Mouse (Mus musculus): ENCODE measurements around the gene Syngr1. TPM values are rescaled to one million over a fixed set of nuclear protein-coding genes. Genes with fewer than 3 reads are reported as not detected.

The Syngr1 gene
- polyA plus RNA-seq, 1 experiment from 2014 or later: 10.3 TPM

DNA sequence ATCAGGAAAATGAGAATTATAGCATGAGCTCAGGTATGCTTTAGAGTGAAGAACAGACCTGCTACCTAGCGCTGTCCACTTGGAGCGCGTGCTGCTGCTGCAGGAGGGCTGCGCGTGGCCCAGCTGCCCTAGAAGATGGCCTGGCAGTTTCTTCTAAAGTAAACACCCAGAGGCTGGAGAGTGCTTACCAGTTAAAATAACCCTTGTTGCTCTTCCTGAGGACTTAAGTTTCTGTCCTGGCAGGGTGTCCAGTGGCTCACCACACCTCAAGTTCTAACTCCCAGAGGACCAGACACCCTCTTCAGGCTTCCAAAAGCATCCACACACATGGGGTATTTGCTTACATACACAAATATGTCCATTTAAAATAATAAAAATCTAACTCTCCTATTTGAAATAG lies 54.3 kb downstream of the Syngr1 start:
- no peak overlapping the region for H3K4me2 ChIP-seq (ENCODE audit: low read depth, low read length)
- H3K9me3 ChIP-seq (ENCODE audit: low read length): no peaks in the 10 kb centered on the region
- TF ChIP-seq EP300 (IDR thresholded peaks at IDR 0.05; ENCODE audit: low read depth): no peak
- no peak for TF ChIP-seq CTCF (IDR thresholded peaks at IDR 0.05; ENCODE audit: low read depth)
- DNase-seq (no peak), ATAC-seq (no peak)
- H3K27me3 ChIP-seq (ENCODE audit: insufficient read depth, low read length): no peaks in the 10 kb centered on the region
- H3K4me1 ChIP-seq (ENCODE audit: insufficient read depth): no peaks in the 10 kb centered on the region
- no peak overlapping the region for H3K9ac ChIP-seq (replicated peaks)
- H3K27ac ChIP-seq (ENCODE audit: low read depth): no peak overlapping the region
- H3K4me3 ChIP-seq (ENCODE audit: low read depth, low read length): no peak overlapping the region
- H3K36me3 ChIP-seq (replicated peaks; ENCODE audit: insufficient read depth, low read length): peaks cover 32% of the 10 kb centered on the region
- WGBS (ENCODE audit: insufficient replicate concordance): 96% methylated on average over 5 of the region's 5 CpGs

DNA sequence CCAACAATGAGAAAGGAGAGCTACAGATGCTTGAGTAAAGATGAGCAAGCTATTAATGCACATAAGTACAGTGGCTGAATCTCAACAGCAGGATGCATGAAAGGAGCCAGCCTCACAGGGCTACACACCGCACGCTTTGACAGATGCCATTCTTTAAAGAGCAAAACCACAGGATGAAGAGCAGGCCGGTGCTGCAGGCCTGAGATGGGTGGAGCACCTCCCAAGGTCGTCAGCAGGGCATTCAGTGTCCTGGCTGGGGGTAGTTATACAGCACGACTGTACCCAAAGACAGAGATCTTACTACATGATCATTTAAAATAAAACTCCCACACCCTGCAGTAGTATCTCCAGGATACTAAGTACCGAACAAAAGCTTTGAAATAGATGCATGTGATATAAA lies 55.0 kb downstream of the Syngr1 start:
- no peaks in the 10 kb centered on the region for H3K9me3 ChIP-seq (ENCODE audit: low read length)
- no peaks in the 10 kb centered on the region for H3K4me1 ChIP-seq (ENCODE audit: insufficient read depth)
- no peak overlapping the region for H3K4me2 ChIP-seq (ENCODE audit: low read depth, low read length)
- no peak for DNase-seq
- H3K36me3 ChIP-seq (replicated peaks; ENCODE audit: insufficient read depth, low read length): peaks cover 28% of the 10 kb centered on the region
- no peaks in the 10 kb centered on the region for H3K27me3 ChIP-seq (ENCODE audit: insufficient read depth, low read length)
- H3K9ac ChIP-seq (replicated peaks): no peak overlapping the region
- 48% methylated on average over 6 of the region's 6 CpGs for WGBS (ENCODE audit: insufficient replicate concordance)
- no peak overlapping the region for H3K27ac ChIP-seq (ENCODE audit: low read depth)
- ATAC-seq: no peak
- TF ChIP-seq EP300 (IDR thresholded peaks at IDR 0.05; ENCODE audit: low read depth) (no peak), CTCF (IDR thresholded peaks at IDR 0.05; ENCODE audit: low read depth) (no peak)
- H3K4me3 ChIP-seq (ENCODE audit: low read depth, low read length): no peak overlapping the region

DNA sequence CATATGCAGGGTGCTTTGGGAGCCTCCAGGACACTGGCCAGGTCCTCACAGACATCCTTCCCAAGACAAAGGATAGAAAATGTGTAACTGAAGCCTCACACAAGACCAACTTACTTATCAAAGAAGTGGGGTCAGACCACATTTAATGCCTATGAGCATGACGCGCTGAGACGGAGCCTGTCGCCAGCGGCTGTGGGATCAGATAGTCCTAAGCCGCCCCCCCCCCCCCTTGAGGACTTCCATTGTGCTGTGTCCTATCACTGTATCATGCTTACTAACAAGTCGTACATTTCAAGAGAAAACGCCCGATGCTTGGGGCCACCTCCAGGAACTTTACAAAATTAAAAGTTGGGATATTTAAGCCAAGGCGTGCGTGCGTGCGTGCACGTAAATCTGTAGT lies 56.0 kb downstream of the Syngr1 start:
- Histone ChIP-seq H3K4me2 (ENCODE audit: low read depth, low read length) (no peak overlapping the region), H3K9ac (replicated peaks) (no peak overlapping the region), H3K36me3 (replicated peaks; ENCODE audit: insufficient read depth, low read length) (peaks cover 23% of the 10 kb centered on the region), H3K27ac (ENCODE audit: low read depth) (no peak overlapping the region), H3K27me3 (ENCODE audit: insufficient read depth, low read length) (no peaks in the 10 kb centered on the region), H3K4me1 (ENCODE audit: insufficient read depth) (no peaks in the 10 kb centered on the region), H3K9me3 (ENCODE audit: low read length) (no peaks in the 10 kb centered on the region), H3K4me3 (ENCODE audit: low read depth, low read length) (no peak overlapping the region)
- WGBS (ENCODE audit: insufficient replicate concordance): 75% methylated on average over 14 of the region's 14 CpGs
- ATAC-seq (no peak), DNase-seq (no peak)
- TF ChIP-seq EP300 (IDR thresholded peaks at IDR 0.05; ENCODE audit: low read depth): no peak
- no peak for TF ChIP-seq CTCF (IDR thresholded peaks at IDR 0.05; ENCODE audit: low read depth)

DNA sequence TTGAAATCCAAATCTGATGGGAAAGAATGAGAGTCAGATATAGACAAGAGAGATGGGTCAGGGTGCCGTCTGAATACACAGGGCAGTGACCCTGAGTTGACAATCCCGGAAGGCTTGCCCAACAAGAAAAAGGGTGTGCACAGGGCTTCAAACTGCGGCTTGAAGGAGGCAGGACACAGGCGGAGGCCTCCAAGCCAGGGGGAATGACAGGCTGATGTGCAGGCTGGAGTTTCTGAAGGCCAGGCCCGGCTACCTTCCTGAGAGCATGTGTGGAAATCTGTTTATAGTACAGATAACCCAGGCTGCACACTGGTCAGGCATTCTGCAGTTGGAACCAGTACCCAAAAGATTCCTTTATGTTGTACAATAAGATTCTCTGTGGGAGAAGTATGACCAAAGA lies 56.4 kb downstream of the Syngr1 start:
- ATAC-seq (no peak), DNase-seq (no peak)
- H3K27ac ChIP-seq (ENCODE audit: low read depth): no peak overlapping the region
- no peak for TF ChIP-seq CTCF (IDR thresholded peaks at IDR 0.05; ENCODE audit: low read depth)
- no peak for TF ChIP-seq EP300 (IDR thresholded peaks at IDR 0.05; ENCODE audit: low read depth)
- WGBS (ENCODE audit: insufficient replicate concordance): 83% methylated on average over 5 of the region's 5 CpGs
- no peaks in the 10 kb centered on the region for H3K27me3 ChIP-seq (ENCODE audit: insufficient read depth, low read length)
- H3K4me2 ChIP-seq (ENCODE audit: low read depth, low read length): no peak overlapping the region
- H3K36me3 ChIP-seq (replicated peaks; ENCODE audit: insufficient read depth, low read length): peaks cover 25% of the 10 kb centered on the region
- no peaks in the 10 kb centered on the region for H3K4me1 ChIP-seq (ENCODE audit: insufficient read depth)
- no peak overlapping the region for H3K4me3 ChIP-seq (ENCODE audit: low read depth, low read length)
- H3K9ac ChIP-seq (replicated peaks): no peak overlapping the region
- H3K9me3 ChIP-seq (ENCODE audit: low read length): no peaks in the 10 kb centered on the region

GRCm38 (mm10) chr15:80148565-80148964 lies 57.4 kb downstream of the Syngr1 start:
- no peak overlapping the region for H3K9ac ChIP-seq (replicated peaks)
- H3K4me2 ChIP-seq (ENCODE audit: low read depth, low read length): no peak overlapping the region
- 80% methylated on average over 8 of the region's 8 CpGs for WGBS (ENCODE audit: insufficient replicate concordance)
- no peaks in the 10 kb centered on the region for H3K9me3 ChIP-seq (ENCODE audit: low read length)
- peaks cover 28% of the 10 kb centered on the region for H3K36me3 ChIP-seq (replicated peaks; ENCODE audit: insufficient read depth, low read length)
- no peak for DNase-seq
- no peak for ATAC-seq
- no peak for TF ChIP-seq EP300 (IDR thresholded peaks at IDR 0.05; ENCODE audit: low read depth)
- TF ChIP-seq CTCF (IDR thresholded peaks at IDR 0.05; ENCODE audit: low read depth): no peak
- H3K4me1 ChIP-seq (ENCODE audit: insufficient read depth): no peaks in the 10 kb centered on the region
- no peak overlapping the region for H3K4me3 ChIP-seq (ENCODE audit: low read depth, low read length)
- H3K27ac ChIP-seq (ENCODE audit: low read depth): no peak overlapping the region
- no peaks in the 10 kb centered on the region for H3K27me3 ChIP-seq (ENCODE audit: insufficient read depth, low read length)

GRCm38 (mm10) chr15:80149517-80149916 lies 58.4 kb downstream of the Syngr1 start:
- Histone ChIP-seq H3K27ac (ENCODE audit: low read depth) (no peak overlapping the region), H3K9ac (replicated peaks) (no peak overlapping the region), H3K27me3 (ENCODE audit: insufficient read depth, low read length) (no peaks in the 10 kb centered on the region), H3K4me3 (ENCODE audit: low read depth, low read length) (no peak overlapping the region), H3K36me3 (replicated peaks; ENCODE audit: insufficient read depth, low read length) (peaks cover 37% of the 10 kb centered on the region), H3K9me3 (ENCODE audit: low read length) (no peaks in the 10 kb centered on the region), H3K4me1 (ENCODE audit: insufficient read depth) (no peaks in the 10 kb centered on the region), H3K4me2 (ENCODE audit: low read depth, low read length) (no peak overlapping the region)
- DNase-seq (no peak), ATAC-seq (no peak)
- TF ChIP-seq CTCF (IDR thresholded peaks at IDR 0.05; ENCODE audit: low read depth): no peak
- no peak for TF ChIP-seq EP300 (IDR thresholded peaks at IDR 0.05; ENCODE audit: low read depth)
- 87% methylated on average over 7 of the region's 7 CpGs for WGBS (ENCODE audit: insufficient replicate concordance)

GRCm38 (mm10) chr15:80152663-80153062 lies 61.5 kb downstream of the Syngr1 start:
- no peak overlapping the region for H3K9ac ChIP-seq (replicated peaks)
- DNase-seq: no peak
- 88% methylated on average over 10 of the region's 10 CpGs for WGBS (ENCODE audit: insufficient replicate concordance)
- no peak overlapping the region for H3K4me2 ChIP-seq (ENCODE audit: low read depth, low read length)
- peaks cover 59% of the 10 kb centered on the region for H3K36me3 ChIP-seq (replicated peaks; ENCODE audit: insufficient read depth, low read length)
- no peaks in the 10 kb centered on the region for H3K27me3 ChIP-seq (ENCODE audit: insufficient read depth, low read length)
- no peaks in the 10 kb centered on the region for H3K4me1 ChIP-seq (ENCODE audit: insufficient read depth)
- H3K27ac ChIP-seq (ENCODE audit: low read depth): no peak overlapping the region
- TF ChIP-seq EP300 (IDR thresholded peaks at IDR 0.05; ENCODE audit: low read depth) (no peak), CTCF (IDR thresholded peaks at IDR 0.05; ENCODE audit: low read depth) (no peak)
- no peak for ATAC-seq
- H3K9me3 ChIP-seq (ENCODE audit: low read length): no peaks in the 10 kb centered on the region
- no peak overlapping the region for H3K4me3 ChIP-seq (ENCODE audit: low read depth, low read length)

Data from liver, postnatal 0 days (tissue).